Mouse (Mus musculus): ENCODE data around the gene Clca4b. TPM values are rescaled to one million over a fixed set of nuclear protein-coding genes. Genes with fewer than 3 reads are reported as not detected.

Gene Clca4b
- polyA plus RNA-seq, 1 experiment from 2014 or later: not detected

Other genes starting within 250 kb of the Clca4b start
- 146 and 157 TPM in 2 replicates for gene Sh3glb1, start 212.2 kb downstream of the Clca4b start, polyA plus RNA-seq (2014; fragmentation: Nextera tagmentation; extraction: Ambion mirVana)
- 1.9 TPM in 2 replicates for gene Clca3a1, start 171.6 kb downstream of the Clca4b start, polyA plus RNA-seq (2014; fragmentation: Nextera tagmentation; extraction: Ambion mirVana)
- gene Clca3a2, start 113.0 kb downstream of the Clca4b start, polyA plus RNA-seq (2014; fragmentation: Nextera tagmentation; extraction: Ambion mirVana): 0.51 and 1.4 TPM in 2 replicates
- gene Clca3b, start 83.2 kb downstream of the Clca4b start, polyA plus RNA-seq (2014; fragmentation: Nextera tagmentation; extraction: Ambion mirVana): 0.20 and 0.28 TPM in 2 replicates
- not detected in 2 replicates for gene Clca4a, start 42.5 kb upstream of the Clca4b start, polyA plus RNA-seq (2014; fragmentation: Nextera tagmentation; extraction: Ambion mirVana)
- gene Clca1, start 100.2 kb upstream of the Clca4b start, polyA plus RNA-seq (2014; fragmentation: Nextera tagmentation; extraction: Ambion mirVana): 0.25 and 0.39 TPM in 2 replicates
- 0.69 and 0.95 TPM in 2 replicates for gene Clca2, start 166.9 kb upstream of the Clca4b start, polyA plus RNA-seq (2014; fragmentation: Nextera tagmentation; extraction: Ambion mirVana)
- gene Odf2l, start 186.1 kb upstream of the Clca4b start, polyA plus RNA-seq (2014; fragmentation: Nextera tagmentation; extraction: Ambion mirVana): 12.6 and 16.0 TPM in 2 replicates